Mouse (Mus musculus) liver, adult 2 months (tissue): Measurements from ENCODE around the gene Rrp12.

Experiments
- CTCF ChIP-seq: fragments of 200-500 bp; IDR thresholded peaks from 2 replicates; pipeline ENCODE4 v1.5.1; 2011; ENCODE audit warnings: low read depth, low read length, control low read depth
- POLR2A ChIP-seq: fragments of 200-500 bp; IDR thresholded peaks from 2 replicates; pipeline ENCODE4 v1.6.1; 2011; ENCODE audit warnings: low read length, control low read depth; ENCODE audit not compliant: insufficient read depth; ENCODE audit errors: extremely low read depth

- TF ChIP-seq CTCF (no peak), POLR2A (no peak)
These were observed 78.6 kb downstream of the Rrp12 start for GRCm38 (mm10) chr19:41817325-41817724.
